Mouse (Mus musculus) ES-CJ7 (cell line): ENCODE data around the gene Olfr683.
"Not testable (repeated sequence)": the region's sequence is repeated elsewhere in the genome, so short reads cannot be mapped to it uniquely, and the experiment has no call there.

Experiments used
- DNase-seq: peaks from one replicate; pipeline ENCODE4 v3.0.0; 2011; ENCODE audit warnings: low read depth, low spot score

Gene Olfr683

DNA sequence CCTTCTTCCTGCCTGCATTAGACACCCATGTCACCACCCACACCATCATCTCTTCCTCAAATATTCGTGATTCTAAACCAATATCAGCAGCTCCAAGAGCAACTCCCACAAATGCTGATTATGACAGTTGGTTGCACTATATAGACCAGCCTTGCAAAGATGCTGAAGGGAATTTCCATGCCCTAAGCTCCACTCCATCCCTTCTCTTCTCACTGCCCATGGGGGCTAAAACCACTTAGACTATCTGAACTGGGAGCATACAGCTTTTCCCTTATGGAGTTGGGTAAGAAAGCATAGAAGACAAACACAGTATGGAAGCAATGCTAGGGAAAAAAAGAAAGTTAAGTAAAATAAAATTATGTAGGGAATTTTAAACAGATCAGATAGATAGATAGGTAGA is at the start of gene Olfr683:
Gene Olfr683 (minus strand): TSS at position 101 of the 400 bp plus-strand sequence.
- DNase-seq: no peak

GRCm38 (mm10) chr7:105185912-105186311 is 39.1 kb upstream of the Olfr683 start, which contains the start of gene Olfr685:
Gene Olfr685 (minus strand): TSS chr7:105186012.
- DNase-seq: no peak

- peak; percentile 27 for DNase-seq
Observed at GRCm38 (mm10) chr7:105170773-105171172, 24.0 kb upstream of the Olfr683 start.

- DNase-seq: no peak
Observed at GRCm38 (mm10) chr7:105163553-105163952, 16.7 kb upstream of the Olfr683 start, which contains the start of gene Olfr684. Gene Olfr684 (minus strand): TSS chr7:105163653.

GRCm38 (mm10) chr7:105141275-105141674 is 5.5 kb downstream of the Olfr683 start:
- DNase-seq: no peak

DNA sequence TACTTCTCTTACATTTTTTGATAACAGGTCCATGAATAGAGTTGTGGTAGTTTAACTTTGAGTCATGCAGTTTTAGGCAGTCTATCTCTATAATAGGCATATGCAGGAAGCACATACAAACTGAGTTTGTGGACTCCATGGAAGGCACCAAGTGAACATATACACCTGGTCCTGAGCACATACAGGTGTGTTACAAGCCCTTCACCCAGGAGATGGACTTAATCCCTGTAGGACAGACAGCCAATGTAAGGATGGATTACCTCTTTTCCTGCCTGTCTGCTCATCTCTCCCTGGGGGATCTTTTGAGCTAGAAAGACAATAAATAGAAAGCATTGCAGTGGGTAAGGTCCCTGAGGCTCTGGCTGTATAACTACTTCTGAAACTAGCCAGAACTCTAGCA is 30.3 kb downstream of the Olfr683 start, which contains the start of gene Olfr681:
Gene Olfr681 (plus strand): TSS at position 301 of the 400 bp plus-strand sequence.
- DNase-seq: no peak

- DNase-seq: not testable (repeated sequence)
Observed at GRCm38 (mm10) chr7:105092717-105093116, 54.1 kb downstream of the Olfr683 start, which contains the start of gene Olfr680-ps1. Gene Olfr680-ps1 (minus strand): TSS chr7:105092817.
